Mouse (Mus musculus) ES-E14 (cell line): ENCODE measurements around the gene Nos1ap.

ENCODE experiments used
- CHD2 ChIP-seq: IDR thresholded peaks from 2 replicates; pipeline ENCODE4 v1.6.1; 2014; ENCODE audit warnings: mild to moderate bottlenecking, low read depth, low read length, inconsistent platforms
- HCFC1 ChIP-seq: IDR thresholded peaks from 2 replicates; pipeline ENCODE4 v1.6.1; 2012; ENCODE audit warnings: low read length, inconsistent platforms, borderline replicate concordance; ENCODE audit not compliant: insufficient read depth
- ZC3H11A ChIP-seq: IDR thresholded peaks from 2 replicates; pipeline ENCODE4 v1.6.1; 2012; ENCODE audit warnings: low read depth, mild to moderate bottlenecking, inconsistent platforms, low read length, borderline replicate concordance
- ZNF384 ChIP-seq: IDR thresholded peaks from 2 replicates; pipeline ENCODE4 v1.6.1; 2012; ENCODE audit warnings: low read depth, low read length, inconsistent platforms

GRCm38 (mm10) chr1:170590531-170590930, 870 bp upstream of the Nos1ap start:
- TF ChIP-seq ZC3H11A: no peak
- TF ChIP-seq CHD2: no peak
- no peak for TF ChIP-seq ZNF384
- no peak for TF ChIP-seq HCFC1
